Mouse (Mus musculus) hindbrain, embryonic 10.5 days (tissue): ENCODE measurements around the gene Def6. TPM values are rescaled to one million over a fixed set of nuclear protein-coding genes. Genes with fewer than 3 reads are reported as not detected.
A peak's percentile ranks its signal among the peaks of the same experiment; 100 is the strongest.

Experiments used
- DNase-seq: peaks from one replicate; pipeline ENCODE4 v3.0.0-alpha.2; 2017; ENCODE audit warnings: low spot score
- H3K27ac ChIP-seq: fragments of 300-500 bp; sonication (generic); 2 replicates; pipeline ENCODE4 v1.5.1; 2016; ENCODE audit warnings: mild to moderate bottlenecking, moderate library complexity
- H3K27me3 ChIP-seq: fragments of 300-500 bp; sonication (generic); 2 replicates; pipeline ENCODE4 v1.6.1; 2016; ENCODE audit warnings: mild to moderate bottlenecking; ENCODE audit not compliant: poor library complexity, insufficient read depth, severe bottlenecking
- H3K36me3 ChIP-seq: fragments of 300-500 bp; sonication (generic); 2 replicates; pipeline ENCODE4 v1.6.1; 2016; ENCODE audit warnings: mild to moderate bottlenecking, moderate library complexity
- H3K4me1 ChIP-seq: fragments of 300-500 bp; sonication (generic); replicated peaks from 2 replicates; pipeline ENCODE4 v1.6.1; 2016; ENCODE audit warnings: mild to moderate bottlenecking
- H3K4me3 ChIP-seq: fragments of 300-500 bp; sonication (generic); 2 replicates; pipeline ENCODE4 v1.5.1; 2016; ENCODE audit warnings: mild to moderate bottlenecking, moderate library complexity
- H3K9me3 ChIP-seq: fragments of 300-500 bp; sonication (generic); 2 replicates; pipeline ENCODE4 v1.6.1; 2016; ENCODE audit warnings: mild to moderate bottlenecking, moderate library complexity
- WGBS: fragments of 180-500 bp; shearing (Covaris S2); methylation state at CpG from one replicate; pipeline ENCODE4 v1.1.7; 2016; 5-methylcytosine and 5-hydroxymethylcytosine counted together
- polyA plus RNA-seq: library from polyadenylated mRNA; unstranded; fragments of >200 nt; fragmentation: Nextera tagmentation; extraction: Ambion mirVana; gene quantifications from 2 replicates; pipeline ENCODE4 v1.2.1, GENCODE M21; 2016

The Def6 gene
- polyA plus RNA-seq, 1 experiment from 2014 or later: 4.3 TPM

GRCm38 (mm10) chr17:28252281-28252648 is 44.7 kb downstream of the Def6 start:
- peaks cover 11% of the 10 kb centered on the region; the same call in 1 of the 2 replicates for H3K36me3 ChIP-seq
- 86% methylated on average over 5 of the region's 5 CpGs for WGBS
- no peaks in the 10 kb centered on the region for H3K27me3 ChIP-seq
- H3K27ac ChIP-seq: no peak overlapping the region
- H3K4me3 ChIP-seq: no peak overlapping the region
- H3K4me1 ChIP-seq: peaks cover 39% of the 10 kb centered on the region
- no peak for DNase-seq
- no peaks in the 10 kb centered on the region for H3K9me3 ChIP-seq

- no peaks in the 10 kb centered on the region for H3K27me3 ChIP-seq
- 78% methylated on average over 7 of the region's 7 CpGs for WGBS
- peak; percentile 34 for DNase-seq
- no peak overlapping the region for H3K27ac ChIP-seq
- no peak overlapping the region for H3K4me3 ChIP-seq
- peaks cover 11% of the 10 kb centered on the region; the same call in 1 of the 2 replicates for H3K36me3 ChIP-seq
- no peaks in the 10 kb centered on the region for H3K9me3 ChIP-seq
- peaks cover 39% of the 10 kb centered on the region for H3K4me1 ChIP-seq
Measured at GRCm38 (mm10) chr17:28253216-28253615, 45.6 kb downstream of the Def6 start.

- Histone ChIP-seq H3K4me3 (no peak overlapping the region), H3K27me3 (no peaks in the 10 kb centered on the region), H3K27ac (no peak overlapping the region; the same call in 1 of the 2 replicates), H3K9me3 (peaks cover 6% of the 10 kb centered on the region; the same call in 1 of the 2 replicates), H3K4me1 (peaks cover 39% of the 10 kb centered on the region), H3K36me3 (peaks cover 22% of the 10 kb centered on the region; the same call in 1 of the 2 replicates)
- WGBS: 77% methylated on average over 4 of the region's 4 CpGs
- DNase-seq: no peak
Measured at GRCm38 (mm10) chr17:28254804-28255203, 47.2 kb downstream of the Def6 start.

- no peak overlapping the region for H3K4me3 ChIP-seq
- 44% methylated on average over 5 of the region's 5 CpGs for WGBS
Measured at GRCm38 (mm10) chr17:28255651-28256050, 48.1 kb downstream of the Def6 start.

GRCm38 (mm10) chr17:28256651-28257328 is 49.2 kb downstream of the Def6 start:
- Histone ChIP-seq H3K27ac (peak overlapping the region; percentile 74), H3K9me3 (peaks cover 6% of the 10 kb centered on the region; the same call in 1 of the 2 replicates), H3K4me1 (peaks cover 40% of the 10 kb centered on the region), H3K36me3 (0 out of 2 replicates have a peak, but pooled peaks cover 11% of the 10 kb centered on the region), H3K27me3 (no peaks in the 10 kb centered on the region), H3K4me3 (no peak overlapping the region)
- peak; percentile 49 for DNase-seq
- WGBS: 73% methylated on average over 13 of the region's 13 CpGs

More at GRCm38 (mm10) chr17:28255651-28256050, 48.1 kb downstream of the Def6 start:
- peaks cover 6% of the 10 kb centered on the region; the same call in 1 of the 2 replicates for H3K9me3 ChIP-seq
- no peak for DNase-seq
- H3K27me3 ChIP-seq: no peaks in the 10 kb centered on the region
- H3K27ac ChIP-seq: peak overlapping the region; percentile 72
- peaks cover 18% of the 10 kb centered on the region; the same call in 1 of the 2 replicates for H3K36me3 ChIP-seq
- peaks cover 39% of the 10 kb centered on the region for H3K4me1 ChIP-seq

- 88% methylated on average over 9 of the region's 9 CpGs for WGBS
- Histone ChIP-seq H3K27ac (peak overlapping the region; percentile 74), H3K36me3 (0 out of 2 replicates have a peak, but pooled peaks cover 11% of the 10 kb centered on the region), H3K9me3 (peaks cover 6% of the 10 kb centered on the region; the same call in 1 of the 2 replicates), H3K4me3 (no peak overlapping the region), H3K4me1 (peaks cover 39% of the 10 kb centered on the region), H3K27me3 (no peaks in the 10 kb centered on the region)
- no peak for DNase-seq
Measured at GRCm38 (mm10) chr17:28258325-28258724, 50.7 kb downstream of the Def6 start.

- H3K4me3 ChIP-seq: no peak overlapping the region
- DNase-seq: peak; percentile 25
- WGBS: 81% methylated on average over 16 of the region's 16 CpGs
- H3K36me3 ChIP-seq: 0 out of 2 replicates have a peak, but pooled peaks cover 11% of the 10 kb centered on the region
- peaks cover 6% of the 10 kb centered on the region; the same call in 1 of the 2 replicates for H3K9me3 ChIP-seq
- no peaks in the 10 kb centered on the region for H3K27me3 ChIP-seq
- peaks cover 53% of the 10 kb centered on the region for H3K4me1 ChIP-seq
- no peak overlapping the region for H3K27ac ChIP-seq
Measured at GRCm38 (mm10) chr17:28259890-28260542, 52.4 kb downstream of the Def6 start.

- no peaks in the 10 kb centered on the region for H3K27me3 ChIP-seq
- H3K36me3 ChIP-seq: 0 out of 2 replicates have a peak, but pooled peaks cover 11% of the 10 kb centered on the region
- no peak overlapping the region for H3K27ac ChIP-seq
- WGBS: 82% methylated on average over 9 of the region's 9 CpGs
- H3K4me1 ChIP-seq: peaks cover 52% of the 10 kb centered on the region
- peaks cover 6% of the 10 kb centered on the region; the same call in 1 of the 2 replicates for H3K9me3 ChIP-seq
- DNase-seq: no peak
- H3K4me3 ChIP-seq: no peak overlapping the region
Measured at GRCm38 (mm10) chr17:28260543-28260909, 52.9 kb downstream of the Def6 start.

GRCm38 (mm10) chr17:28261795-28262194 is 54.2 kb downstream of the Def6 start:
- Histone ChIP-seq H3K9me3 (peaks cover 6% of the 10 kb centered on the region; the same call in 1 of the 2 replicates), H3K4me3 (no peak overlapping the region), H3K27me3 (no peaks in the 10 kb centered on the region), H3K27ac (no peak overlapping the region), H3K36me3 (0 out of 2 replicates have a peak, but pooled peaks cover 11% of the 10 kb centered on the region), H3K4me1 (peaks cover 41% of the 10 kb centered on the region)
- 76% methylated on average over 11 of the region's 11 CpGs for WGBS
- DNase-seq: no peak

GRCm38 (mm10) chr17:28263181-28263894 is 55.8 kb downstream of the Def6 start:
- no peak overlapping the region for H3K4me3 ChIP-seq
- WGBS: 70% methylated on average over 13 of the region's 13 CpGs
- no peaks in the 10 kb centered on the region for H3K27me3 ChIP-seq
- H3K9me3 ChIP-seq: peaks cover 6% of the 10 kb centered on the region; the same call in 1 of the 2 replicates
- peaks cover 29% of the 10 kb centered on the region for H3K4me1 ChIP-seq
- DNase-seq: no peak
- no peak overlapping the region for H3K27ac ChIP-seq
- H3K36me3 ChIP-seq: 0 out of 2 replicates have a peak, but pooled peaks cover 11% of the 10 kb centered on the region

- DNase-seq: no peak
- Histone ChIP-seq H3K36me3 (no peaks in the 10 kb centered on the region), H3K4me1 (peaks cover 28% of the 10 kb centered on the region), H3K27me3 (no peaks in the 10 kb centered on the region), H3K9me3 (no peaks in the 10 kb centered on the region), H3K27ac (no peak overlapping the region), H3K4me3 (no peak overlapping the region)
- whole genome bisulfite sequencing: 90% methylated on average over 5 of the region's 5 CpGs
Measured at GRCm38 (mm10) chr17:28267251-28267650, 59.7 kb downstream of the Def6 start.

- DNase-seq: no peak
- no peaks in the 10 kb centered on the region for H3K9me3 ChIP-seq
- H3K27me3 ChIP-seq: no peaks in the 10 kb centered on the region
- 70% methylated on average over 13 of the region's 13 CpGs for WGBS
- H3K4me1 ChIP-seq: peaks cover 11% of the 10 kb centered on the region; the same call in 1 of the 2 replicates
- H3K27ac ChIP-seq: peak overlapping the region; percentile 9; the same call in 1 of the 2 replicates
- no peaks in the 10 kb centered on the region for H3K36me3 ChIP-seq
- no peak overlapping the region for H3K4me3 ChIP-seq
Measured at GRCm38 (mm10) chr17:28270165-28270564, 62.6 kb downstream of the Def6 start.
